Mouse (Mus musculus) olfactory bulb, adult 2 months (tissue): ENCODE data around the gene Pdxdc1.
"Not testable (repeated sequence)": the region's sequence is repeated elsewhere in the genome, so short reads cannot be mapped to it uniquely, and the experiment has no call there.

Experiments
- CTCF ChIP-seq: fragments of 200-500 bp; IDR thresholded peaks from 2 replicates; pipeline ENCODE4 v1.5.1; 2012; ENCODE audit warnings: low read depth, mild to moderate bottlenecking, low read length, moderate library complexity; ENCODE audit not compliant: insufficient read depth
- POLR2A ChIP-seq: fragments of 200-500 bp; IDR thresholded peaks from 2 replicates; pipeline ENCODE4 v1.6.1; 2012; ENCODE audit warnings: mild to moderate bottlenecking, low read depth, low read length, moderate library complexity; ENCODE audit not compliant: insufficient read depth

- TF ChIP-seq CTCF, POLR2A: not testable (repeated sequence)
Observed at GRCm38 (mm10) chr16:13922966-13923365, 20.0 kb upstream of the Pdxdc1 start.
